Comparison of ENCODE assay signal across 9 mouse cellular contexts in genomic region chr9:72702075-72702474, GRCm38 (mm10). TPM values are rescaled to one million over a fixed set of nuclear protein-coding genes. Genes with fewer than 3 reads are reported as not detected.
DNase-seq lines count a peak whose midpoint lies in the region.
"Had no signal": no experiment of that assay in that cellular context is flagged by ENCODE, and none has a peak within 500 bp of the region (broad histone marks: within the 10 kb centered on the region; RNA-seq: fewer than 3 reads in every experiment).

No protein-coding gene starts in this region.

- DNase-seq in cerebellum, adult 18-20 months: peak; percentile 48 to 58
- DNase-seq in cerebellum, postnatal 4 days (ENCODE audit: low spot score in 2 of 2): no peak
- peak; percentile 27 for DNase-seq in ovary, postnatal 36 days (ENCODE audit: low spot score)
- DNase-seq in ovary, postnatal 14 days (ENCODE audit: low spot score): no peak
- DNase-seq in gonadal fat pad, adult 2 months (ENCODE audit: low read depth): peak; percentile 22
- peak; percentile 51 for DNase-seq in lung, postnatal 25 days (ENCODE audit: low spot score)
- no peak for DNase-seq in thymus, postnatal 14 days
- no peak for DNase-seq in frontal cortex, postnatal 14 days (ENCODE audit: low spot score in 2 of 2)
- DNase-seq: liver, embryonic 13.5 days had no signal

RNA-seq across cellular contexts. Expression of gene Nedd4, which starts 39.9 kb away (rescaled TPM):
- 193 and 206 TPM in 2 replicates for polyA plus RNA-seq in gonadal fat pad, adult 2 months (2012; rRNA removed)

Comparison
In these comparisons a context has a peak if more than half of its experiments do, and no peak if none do; other contexts are left out.
1. DNase-seq: peak in cerebellum, adult 18-20 months (2 of 2), ovary, postnatal 36 days (single experiment), gonadal fat pad, adult 2 months (single experiment) and lung, postnatal 25 days (single experiment); none in cerebellum, postnatal 4 days (0 of 2), ovary, postnatal 14 days (single experiment), thymus, postnatal 14 days (single experiment) and frontal cortex, postnatal 14 days (0 of 2).